Mouse (Mus musculus): ENCODE measurements around the gene Wdr83os. TPM values are rescaled to one million over a fixed set of nuclear protein-coding genes. Genes with fewer than 3 reads are reported as not detected.
"Not testable (repeated sequence)": the region's sequence is repeated elsewhere in the genome, so short reads cannot be mapped to it uniquely, and the experiment has no call there.

Gene Wdr83os
- polyA plus RNA-seq, 1 experiment = 102 TPM

DNA sequence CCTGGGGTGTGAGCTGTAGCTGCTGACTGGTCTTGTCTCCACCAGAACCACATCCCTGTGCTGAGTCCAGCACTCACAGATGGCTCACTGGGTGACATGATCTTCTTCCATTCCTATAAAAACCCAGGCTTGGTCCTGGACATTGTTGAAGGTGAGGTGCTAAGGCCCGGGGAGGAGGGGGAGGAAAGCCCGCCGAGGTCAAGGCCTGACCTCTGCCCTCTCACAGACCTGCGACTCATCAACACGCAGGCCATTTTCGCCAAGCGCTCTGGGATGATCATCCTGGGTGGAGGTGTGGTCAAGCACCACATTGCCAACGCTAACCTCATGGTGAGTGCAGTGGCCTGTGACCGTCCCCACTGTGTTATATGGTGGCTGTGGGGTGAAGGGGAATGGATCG lies 6.4 kb upstream of the Wdr83os start:
- no peaks in the 10 kb centered on the region for H3K27me3 ChIP-seq (ENCODE audit: control insufficient read depth, insufficient read depth, low read length)
- H3K27ac ChIP-seq (ENCODE audit: insufficient read depth, low read length) = no peak overlapping the region
- peaks cover 8% of the 10 kb centered on the region for H3K4me1 ChIP-seq (ENCODE audit: control insufficient read depth, insufficient read depth, low read length)
- TF ChIP-seq POLR2A (IDR thresholded peaks at IDR 0.05; ENCODE audit: borderline replicate concordance, insufficient read depth, low read length) = no peak
- no peak for DNase-seq
- H3K4me3 ChIP-seq (replicated peaks; ENCODE audit: insufficient read depth, low read depth, low read length) = no peak overlapping the region
- WGBS = 82% methylated on average over 10 of the region's 10 CpGs

DNA sequence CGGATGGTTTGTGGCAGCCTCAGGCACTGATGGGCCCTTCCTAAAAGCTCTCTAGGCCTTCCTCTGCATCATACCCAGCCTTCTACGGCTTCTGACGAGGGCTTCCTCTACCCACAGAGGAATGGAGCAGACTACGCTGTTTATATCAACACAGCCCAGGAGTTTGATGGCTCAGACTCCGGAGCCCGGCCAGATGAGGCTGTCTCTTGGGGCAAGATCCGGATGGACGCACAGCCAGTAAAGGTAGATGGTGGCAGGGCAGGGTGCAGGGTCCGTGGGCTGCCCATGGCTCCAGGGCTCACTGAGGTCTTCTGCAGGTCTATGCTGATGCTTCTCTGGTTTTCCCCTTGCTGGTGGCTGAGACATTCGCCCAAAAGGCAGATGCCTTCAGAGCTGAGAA lies 5.9 kb upstream of the Wdr83os start:
- DNase-seq = no peak
- Histone ChIP-seq H3K4me1 (ENCODE audit: control insufficient read depth, insufficient read depth, low read length) (peaks cover 11% of the 10 kb centered on the region), H3K27me3 (ENCODE audit: control insufficient read depth, insufficient read depth, low read length) (no peaks in the 10 kb centered on the region), H3K4me3 (replicated peaks; ENCODE audit: insufficient read depth, low read depth, low read length) (no peak overlapping the region), H3K27ac (ENCODE audit: insufficient read depth, low read length) (no peak overlapping the region)
- 91% methylated on average over 10 of the region's 10 CpGs for whole genome bisulfite sequencing
- TF ChIP-seq CTCF (IDR thresholded peaks at IDR 0.05; ENCODE audit: borderline replicate concordance, insufficient read depth, low read depth, low read length) (no peak), POLR2A (IDR thresholded peaks at IDR 0.05; ENCODE audit: borderline replicate concordance, insufficient read depth, low read length) (no peak)

DNA sequence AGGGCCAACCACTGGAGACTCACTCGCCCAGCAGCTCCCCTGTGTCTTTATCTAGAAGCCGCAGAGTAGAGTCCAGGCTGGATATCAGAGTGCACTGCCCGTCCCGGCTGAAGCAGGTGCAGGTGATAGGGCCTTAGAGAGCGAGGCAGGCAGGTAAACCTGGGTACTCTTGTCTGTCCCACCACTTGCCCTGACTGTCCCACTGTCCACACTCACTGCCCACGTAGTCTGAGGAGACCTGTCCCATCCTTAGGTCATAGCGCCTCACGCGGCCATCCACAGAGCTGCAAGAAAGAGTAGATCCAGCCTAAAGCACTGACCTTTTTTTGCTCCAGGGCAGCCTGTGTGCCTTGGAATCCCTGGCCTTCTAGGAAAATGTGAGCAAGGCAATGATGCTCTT lies 4.5 kb upstream of the Wdr83os start:
- 77% methylated on average over 9 of the region's 9 CpGs for WGBS
- Histone ChIP-seq H3K27me3 (ENCODE audit: control insufficient read depth, insufficient read depth, low read length) (no peaks in the 10 kb centered on the region), H3K4me3 (replicated peaks; ENCODE audit: insufficient read depth, low read depth, low read length) (no peak overlapping the region), H3K4me1 (ENCODE audit: control insufficient read depth, insufficient read depth, low read length) (peaks cover 15% of the 10 kb centered on the region), H3K27ac (ENCODE audit: insufficient read depth, low read length) (no peak overlapping the region)
- peak in 1 of 2 experiments; percentile 56 for DNase-seq
- TF ChIP-seq POLR2A (IDR thresholded peaks at IDR 0.05; ENCODE audit: borderline replicate concordance, insufficient read depth, low read length) (no peak), CTCF (IDR thresholded peaks at IDR 0.05; ENCODE audit: borderline replicate concordance, insufficient read depth, low read depth, low read length) (peak; percentile 64)

DNA sequence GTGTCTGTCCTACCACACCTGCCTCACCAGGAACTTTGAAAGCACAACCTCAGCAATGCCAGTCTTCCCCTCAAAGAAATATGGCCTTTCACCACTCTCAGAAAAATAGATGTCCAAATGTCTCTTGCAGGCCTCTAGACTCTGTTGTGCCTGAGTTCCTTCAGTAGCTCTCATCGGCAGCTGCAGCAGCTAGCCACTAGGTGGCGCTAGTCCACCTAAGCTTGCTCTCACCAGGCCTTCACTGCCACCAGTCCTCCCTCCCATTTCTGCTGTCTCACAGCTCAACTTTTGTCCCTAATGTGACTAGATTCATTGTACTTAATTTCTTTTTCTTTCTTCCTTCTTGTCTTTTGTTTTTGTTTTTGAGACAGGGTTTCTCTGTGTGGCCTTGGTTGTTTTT lies 3.5 kb upstream of the Wdr83os start:
- 0% methylated on average over 2 of the region's 2 CpGs for WGBS
- Histone ChIP-seq H3K27me3 (ENCODE audit: control insufficient read depth, insufficient read depth, low read length) (no peaks in the 10 kb centered on the region), H3K4me1 (ENCODE audit: control insufficient read depth, insufficient read depth, low read length) (peaks cover 15% of the 10 kb centered on the region), H3K27ac (ENCODE audit: insufficient read depth, low read length) (no peak overlapping the region), H3K4me3 (replicated peaks; ENCODE audit: insufficient read depth, low read depth, low read length) (no peak overlapping the region)
- TF ChIP-seq POLR2A (IDR thresholded peaks at IDR 0.05; ENCODE audit: borderline replicate concordance, insufficient read depth, low read length) = no peak
- TF ChIP-seq CTCF (IDR thresholded peaks at IDR 0.05; ENCODE audit: borderline replicate concordance, insufficient read depth, low read depth, low read length) = peak; percentile 93
- DNase-seq = peak; percentile 78

DNA sequence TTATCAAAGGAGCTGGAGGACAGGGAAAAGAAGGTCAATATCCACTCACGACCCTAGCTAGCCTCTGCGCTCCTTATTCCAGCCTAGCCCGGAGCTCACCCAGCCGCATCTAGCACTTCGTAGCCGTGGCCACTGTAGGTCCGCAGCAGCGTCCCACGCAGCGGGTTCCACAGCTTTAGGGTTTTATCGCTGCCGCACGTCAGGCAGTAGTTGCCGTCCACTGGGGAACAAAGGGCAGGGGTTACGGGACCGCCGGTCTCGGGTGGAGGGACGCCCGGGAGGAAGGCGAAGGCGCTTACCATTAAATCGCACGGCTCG lies 367 bp upstream of the Wdr83os start:
- under 1% methylated on average over 25 of the region's 25 CpGs for WGBS
- H3K4me3 ChIP-seq (replicated peaks; ENCODE audit: insufficient read depth, low read depth, low read length) = peak overlapping the region; percentile 73
- peak overlapping the region; percentile 35 for H3K27ac ChIP-seq (ENCODE audit: insufficient read depth, low read length)
- H3K27me3 ChIP-seq (ENCODE audit: control insufficient read depth, insufficient read depth, low read length) = no peaks in the 10 kb centered on the region
- DNase-seq = no peak
- TF ChIP-seq CTCF (IDR thresholded peaks at IDR 0.05; ENCODE audit: borderline replicate concordance, insufficient read depth, low read depth, low read length) = no peak
- no peak for TF ChIP-seq POLR2A (IDR thresholded peaks at IDR 0.05; ENCODE audit: borderline replicate concordance, insufficient read depth, low read length)
- H3K4me1 ChIP-seq (ENCODE audit: control insufficient read depth, insufficient read depth, low read length) = peaks cover 13% of the 10 kb centered on the region

DNA sequence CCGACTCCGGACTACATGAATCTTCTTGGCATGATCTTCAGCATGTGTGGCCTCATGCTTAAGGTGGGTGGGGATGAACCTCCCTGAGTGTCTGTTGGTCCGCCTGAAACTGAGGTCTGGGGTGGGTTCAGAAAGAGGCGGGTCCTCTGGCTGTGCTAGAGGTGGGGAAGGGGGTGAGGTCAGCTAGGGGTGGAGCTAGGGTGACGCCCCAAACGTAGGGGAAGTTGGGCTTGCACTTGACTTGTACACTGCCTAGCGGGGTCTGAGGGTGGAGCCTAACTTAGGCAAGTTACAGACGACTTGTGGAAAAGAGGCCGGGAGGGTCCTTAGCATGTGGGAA lies 646 bp downstream of the Wdr83os start, which contains the start of gene Wdr83:
Gene Wdr83 (minus strand): TSS at position 91 of the 340 bp plus-strand sequence.
- H3K4me1 ChIP-seq (ENCODE audit: control insufficient read depth, insufficient read depth, low read length) = peaks cover 13% of the 10 kb centered on the region
- DNase-seq = no peak
- peak within 1 kb of the TSS; percentile 35 for H3K27ac ChIP-seq (ENCODE audit: insufficient read depth, low read length)
- WGBS = 1% methylated on average over 9 of the region's 9 CpGs
- TF ChIP-seq POLR2A (IDR thresholded peaks at IDR 0.05; ENCODE audit: borderline replicate concordance, insufficient read depth, low read length) = no peak
- no peak for TF ChIP-seq CTCF (IDR thresholded peaks at IDR 0.05; ENCODE audit: borderline replicate concordance, insufficient read depth, low read depth, low read length)
- no peaks in the 10 kb centered on the region for H3K27me3 ChIP-seq (ENCODE audit: control insufficient read depth, insufficient read depth, low read length)
- H3K4me3 ChIP-seq (replicated peaks; ENCODE audit: insufficient read depth, low read depth, low read length) = peak within 1 kb of the TSS; percentile 73

DNA sequence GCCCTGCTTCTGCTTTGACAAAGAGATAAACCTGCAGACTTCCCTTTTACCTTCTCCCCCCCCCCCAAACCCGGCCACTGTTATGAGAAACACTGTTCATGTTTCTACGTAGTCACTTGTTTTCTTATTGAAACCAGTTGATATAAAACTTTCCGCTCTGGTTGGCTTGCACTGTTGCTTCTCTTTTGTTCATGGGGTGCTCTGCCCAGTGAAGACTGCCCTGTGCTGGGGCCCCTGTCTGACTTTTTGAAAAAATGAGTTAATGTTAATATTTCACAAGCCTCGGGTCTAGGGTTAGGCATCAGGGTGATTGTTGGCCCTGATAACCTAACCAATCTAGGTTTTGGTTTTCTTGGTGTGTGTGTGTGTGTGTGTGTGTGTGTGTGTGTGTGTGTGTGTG lies 1.6 kb downstream of the Wdr83os start:
- not testable (repeated sequence) for DNase-seq; H3K4me3 ChIP-seq (replicated peaks; ENCODE audit: insufficient read depth, low read depth, low read length); H3K27ac ChIP-seq (ENCODE audit: insufficient read depth, low read length); H3K27me3 ChIP-seq (ENCODE audit: control insufficient read depth, insufficient read depth, low read length)
- peaks cover 13% of the 10 kb centered on the region for H3K4me1 ChIP-seq (ENCODE audit: control insufficient read depth, insufficient read depth, low read length)
- 87% methylated on average over 4 of the region's 4 CpGs for WGBS

DNA sequence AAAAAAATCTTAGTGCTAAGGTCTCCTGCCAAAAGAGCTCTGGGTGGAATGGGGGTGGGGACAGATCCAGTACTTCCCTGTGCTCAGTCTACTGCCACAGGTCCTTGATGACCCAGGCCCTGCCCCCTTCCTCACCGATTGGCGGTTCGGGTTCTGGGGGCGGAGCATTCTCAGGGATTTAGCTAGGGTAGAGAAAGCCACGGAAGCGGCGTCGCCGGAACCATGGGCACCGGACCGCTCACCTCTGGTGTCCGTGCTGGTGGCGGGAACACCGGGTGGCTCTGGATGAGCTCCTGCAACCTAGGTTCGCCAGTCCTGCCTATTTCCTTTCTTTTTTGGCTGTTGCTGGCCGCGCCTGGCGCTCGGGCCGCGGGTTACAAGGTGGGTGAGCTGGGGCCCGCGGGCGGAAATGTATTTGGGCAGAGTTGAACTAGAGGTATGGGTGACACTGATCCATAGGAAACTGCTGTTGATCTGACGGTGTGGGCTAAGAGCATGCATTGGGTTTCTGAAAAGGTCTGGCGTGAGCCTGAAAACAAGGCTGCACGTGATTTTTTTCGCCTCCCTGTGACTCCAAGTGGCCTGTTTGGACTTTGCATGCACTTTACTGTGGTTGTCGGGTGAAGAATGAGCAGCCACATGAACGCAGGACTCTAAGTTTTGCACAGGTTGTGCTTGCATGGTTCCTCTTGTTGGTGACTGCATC lies 2.7 kb downstream of the Wdr83os start, which contains the start of gene Man2b1:
Gene Man2b1 (plus strand): TSS at position 163 of the 706 bp plus-strand sequence.
- peak; percentile 87 to 90 for DNase-seq
- H3K27ac ChIP-seq (ENCODE audit: insufficient read depth, low read length) = peak within 1 kb of the TSS; percentile 70; the same call in 1 of the 2 replicates
- H3K4me3 ChIP-seq (replicated peaks; ENCODE audit: insufficient read depth, low read depth, low read length) = peak within 1 kb of the TSS; percentile 93
- peak; percentile 80 for TF ChIP-seq POLR2A (IDR thresholded peaks at IDR 0.05; ENCODE audit: borderline replicate concordance, insufficient read depth, low read length)
- 0 out of 2 replicates have a peak, but pooled peaks have one; percentile 25 for TF ChIP-seq CTCF (IDR thresholded peaks at IDR 0.05; ENCODE audit: borderline replicate concordance, insufficient read depth, low read depth, low read length)
- H3K27me3 ChIP-seq (ENCODE audit: control insufficient read depth, insufficient read depth, low read length) = no peaks in the 10 kb centered on the region
- WGBS = under 1% methylated on average over 30 of the region's 30 CpGs
- H3K4me1 ChIP-seq (ENCODE audit: control insufficient read depth, insufficient read depth, low read length) = peaks cover 13% of the 10 kb centered on the region
